Mouse (Mus musculus): ENCODE data around the gene Vmn1r235.

DNA sequence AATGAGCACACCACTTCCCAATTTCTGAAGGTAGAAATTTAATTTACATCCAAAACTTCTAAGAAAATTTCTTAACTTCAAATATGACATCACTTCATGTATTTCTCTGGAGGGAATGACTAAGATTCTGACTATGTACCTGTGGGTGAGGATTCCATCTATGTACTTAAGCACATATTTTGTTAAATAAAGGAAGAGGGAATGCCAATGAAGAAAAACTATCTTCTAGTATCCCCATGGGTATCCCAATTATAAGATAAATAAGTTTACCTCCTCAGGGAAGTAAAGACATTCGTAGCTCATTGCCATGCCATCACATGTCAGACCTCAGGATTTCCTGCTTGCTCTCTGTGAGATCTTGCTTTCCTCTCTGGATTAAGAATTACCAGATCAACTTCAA is 30.4 kb upstream of the Vmn1r235 start, which contains the start of gene Vmn1r234:
- TF ChIP-seq CTCF (IDR thresholded peaks at IDR 0.05; ENCODE audit: low read depth, low read length) (no peak), POLR2AphosphoS5 (IDR thresholded peaks at IDR 0.05; ENCODE audit: insufficient replicate concordance, low read depth, low read length) (no peak), GATA1 (IDR thresholded peaks at IDR 0.05; ENCODE audit: borderline replicate concordance, low read length) (no peak)

Measured in G1E (cell line).